Mouse (Mus musculus): ENCODE data around the gene Ptprcap.
A peak's percentile ranks its signal among the peaks of the same experiment; 100 is the strongest.

The Ptprcap gene

DNA sequence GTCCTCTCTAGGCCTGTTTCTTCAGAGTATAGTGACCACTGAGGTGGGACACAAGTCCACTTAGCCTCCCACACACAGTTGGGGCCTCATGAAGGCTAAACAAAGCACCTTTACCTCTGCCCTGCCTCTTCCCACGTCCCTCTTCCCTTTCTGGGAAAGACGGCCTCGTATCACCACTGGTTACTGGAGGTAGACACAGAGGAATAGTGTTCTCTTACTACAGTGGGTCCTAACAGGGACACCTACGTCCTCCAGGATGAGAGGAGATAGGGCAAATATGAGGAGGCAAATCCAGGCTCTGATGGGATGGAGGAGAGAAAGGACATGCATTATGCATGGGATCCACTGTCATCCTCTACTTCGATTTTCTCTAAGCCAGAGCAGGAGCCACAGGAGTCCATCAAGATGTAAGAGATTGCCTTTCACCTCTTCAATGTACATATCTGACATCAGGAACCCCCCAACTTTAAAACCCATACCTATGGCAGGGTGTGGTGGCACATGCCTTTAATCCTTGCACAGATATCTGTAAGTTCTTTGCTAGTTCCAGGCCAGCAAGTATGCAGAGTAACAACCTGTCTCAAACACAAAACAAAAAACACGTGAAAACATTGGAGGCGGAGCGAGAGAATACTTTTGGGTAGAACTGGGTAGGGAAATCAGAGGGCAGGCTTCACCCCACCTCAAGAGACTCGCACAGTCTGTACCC, 5.5 kb upstream of the Ptprcap start:
- no peak for DNase-seq (ENCODE audit: low spot score in 2 of 2)

DNA sequence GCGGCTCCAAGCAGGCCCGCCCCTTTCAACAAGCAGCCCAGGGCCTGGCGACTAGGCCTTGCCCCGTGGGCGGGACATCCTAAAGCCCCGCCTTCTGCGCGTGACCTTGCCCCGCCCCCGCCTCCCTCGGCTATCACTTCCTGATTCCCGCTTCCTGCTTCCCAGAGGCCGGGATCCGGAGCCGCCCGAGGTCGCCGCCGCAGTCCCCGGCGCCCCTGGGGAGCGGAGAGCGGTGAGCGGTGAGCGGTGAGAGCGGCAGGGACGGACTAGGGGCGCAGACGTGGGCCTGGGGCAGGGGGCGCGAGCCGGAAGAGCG, 5.0 kb upstream of the Ptprcap start, which contains the start of gene Coro1b:
Coro1b (plus strand) TSS at position 129 of the 316 bp plus-strand sequence.
- peak; percentile 94 to 98 for DNase-seq (ENCODE audit: low spot score in 2 of 2)

DNA sequence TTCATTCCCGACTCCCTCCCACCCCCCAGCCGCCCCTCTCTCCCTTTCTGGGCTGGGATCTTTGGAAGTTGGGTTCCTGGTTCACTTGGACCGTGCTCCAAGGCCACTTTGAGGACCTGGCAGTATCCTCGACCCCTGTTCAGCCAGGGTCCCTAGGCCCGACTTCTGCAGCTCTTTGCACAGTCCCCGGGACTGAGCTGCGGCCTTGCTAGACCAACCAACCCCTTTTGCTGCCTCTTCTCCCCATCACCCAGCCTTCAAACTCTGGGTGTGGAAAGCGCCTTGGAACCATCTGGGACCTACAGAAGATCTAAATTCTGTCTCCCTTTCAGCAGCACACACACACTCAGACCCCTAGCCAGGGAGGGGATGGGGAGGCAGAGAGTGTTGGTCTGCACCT, 4.6 kb upstream of the Ptprcap start:
- no peak for DNase-seq (ENCODE audit: low spot score in 2 of 2)

DNA sequence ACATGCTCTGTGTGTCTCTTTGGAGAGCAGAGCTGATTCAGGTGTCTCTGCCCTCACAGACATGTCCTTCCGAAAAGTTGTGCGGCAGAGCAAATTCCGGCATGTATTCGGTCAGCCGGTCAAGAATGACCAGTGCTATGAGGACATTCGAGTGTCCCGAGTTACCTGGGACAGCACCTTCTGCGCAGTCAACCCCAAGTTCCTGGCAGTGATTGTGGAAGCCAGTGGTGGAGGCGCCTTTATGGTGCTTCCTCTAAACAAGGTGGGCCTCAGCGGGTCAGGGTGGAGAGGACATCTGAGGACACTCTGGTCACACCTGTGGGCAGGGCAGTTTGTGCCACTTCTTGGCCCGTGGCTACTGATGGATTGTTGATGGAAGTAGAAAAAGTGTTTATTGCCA, 4.1 kb upstream of the Ptprcap start:
- DNase-seq (ENCODE audit: low spot score in 2 of 2): no peak

DNA sequence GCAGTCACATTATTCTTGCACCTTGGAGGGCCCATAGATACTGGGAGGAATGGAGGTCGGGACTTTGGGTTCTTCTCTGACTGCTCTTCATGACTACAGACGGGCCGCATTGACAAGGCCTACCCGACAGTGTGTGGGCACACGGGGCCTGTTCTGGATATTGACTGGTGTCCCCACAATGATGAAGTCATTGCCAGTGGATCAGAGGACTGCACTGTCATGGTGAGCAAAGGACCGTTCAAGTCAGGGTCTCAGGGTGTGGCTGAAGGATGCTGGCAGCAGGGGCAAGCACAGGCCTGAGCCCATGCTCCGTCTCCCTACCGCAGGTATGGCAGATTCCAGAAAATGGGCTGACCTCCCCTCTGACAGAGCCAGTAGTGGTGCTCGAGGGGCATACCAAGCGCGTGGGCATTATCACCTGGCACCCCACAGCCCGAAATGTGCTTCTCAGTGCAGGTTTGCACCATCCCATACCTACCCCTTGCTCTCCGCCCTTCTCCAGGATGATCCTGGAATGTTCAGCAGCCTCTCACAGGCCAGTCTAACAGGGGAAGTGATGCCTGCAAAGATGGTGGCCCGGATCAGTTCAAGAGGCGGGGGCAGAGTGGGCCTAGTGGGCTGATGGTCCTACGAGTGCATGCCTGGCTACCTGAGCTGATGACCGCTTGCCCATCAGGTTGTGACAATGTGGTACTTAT, 3.5 kb upstream of the Ptprcap start:
- DNase-seq (ENCODE audit: low spot score in 2 of 2): no peak

DNA sequence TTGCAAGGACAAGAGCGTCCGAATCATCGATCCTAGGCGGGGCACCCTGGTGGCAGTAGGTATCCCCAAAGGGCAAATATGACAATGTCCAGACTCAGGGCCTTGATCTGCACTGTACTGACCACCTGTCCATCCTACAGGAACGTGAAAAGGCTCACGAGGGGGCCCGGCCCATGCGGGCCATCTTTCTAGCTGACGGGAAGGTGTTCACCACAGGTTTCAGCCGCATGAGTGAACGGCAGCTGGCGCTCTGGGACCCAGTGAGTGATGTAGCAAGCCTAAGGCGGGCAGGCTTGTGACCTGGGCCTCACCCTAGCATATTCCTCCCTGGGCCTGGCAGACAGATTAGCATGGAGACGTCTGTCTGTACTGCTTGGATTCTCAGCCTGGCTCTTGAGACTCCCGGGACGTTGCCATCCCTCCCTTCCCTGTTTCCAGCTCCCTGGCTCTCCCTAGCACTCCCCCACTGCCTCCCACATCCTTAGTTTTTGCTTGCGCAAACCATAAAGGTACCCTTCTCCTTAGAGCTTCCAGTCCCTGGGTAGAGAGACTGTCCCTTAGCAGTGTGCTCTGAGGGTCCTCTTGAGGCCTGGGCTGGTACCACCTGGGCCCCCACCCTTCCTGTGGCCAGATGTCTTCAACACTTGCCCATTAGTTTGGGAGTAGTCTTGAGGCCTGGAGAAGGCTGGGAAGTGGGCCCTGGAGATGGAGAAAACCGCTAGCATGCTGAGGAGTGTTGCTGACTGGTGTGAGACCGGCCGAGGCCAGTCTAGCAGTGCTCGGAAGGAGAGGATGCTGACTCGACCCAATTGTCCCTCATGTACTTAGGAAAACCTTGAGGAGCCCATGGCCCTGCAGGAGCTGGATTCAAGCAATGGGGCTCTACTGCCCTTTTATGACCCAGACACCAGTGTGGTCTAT, 2.6 kb upstream of the Ptprcap start:
- no peak for DNase-seq (ENCODE audit: low spot score in 2 of 2)

GRCm38 (mm10) chr19:4151488-4151860, 1.9 kb upstream of the Ptprcap start:
- no peak for DNase-seq (ENCODE audit: low spot score in 2 of 2)

DNA sequence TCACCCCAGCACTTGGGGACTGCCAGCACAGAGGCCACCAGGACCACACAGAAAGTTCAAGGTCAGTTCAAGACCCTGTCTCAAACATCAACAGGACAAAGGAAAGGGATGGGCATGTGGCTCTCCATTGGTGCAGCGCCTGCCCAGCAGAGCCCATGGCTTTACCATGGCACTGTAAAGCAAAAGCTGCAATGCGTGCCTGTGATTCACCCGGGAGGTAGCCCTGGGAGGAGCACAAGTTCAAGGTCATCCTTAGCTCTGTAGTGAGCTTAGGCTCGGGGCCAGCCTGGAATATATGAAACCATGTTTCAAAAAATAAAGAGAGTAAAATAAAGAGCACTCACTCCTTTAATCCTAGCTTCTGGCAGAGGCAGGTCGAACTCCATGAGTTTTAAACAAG, 1.5 kb upstream of the Ptprcap start:
- no peak for DNase-seq (ENCODE audit: low spot score in 2 of 2)

- no peak for DNase-seq (ENCODE audit: low spot score in 2 of 2)
These were observed 766 bp upstream of the Ptprcap start for GRCm38 (mm10) chr19:4152445-4153231.

DNA sequence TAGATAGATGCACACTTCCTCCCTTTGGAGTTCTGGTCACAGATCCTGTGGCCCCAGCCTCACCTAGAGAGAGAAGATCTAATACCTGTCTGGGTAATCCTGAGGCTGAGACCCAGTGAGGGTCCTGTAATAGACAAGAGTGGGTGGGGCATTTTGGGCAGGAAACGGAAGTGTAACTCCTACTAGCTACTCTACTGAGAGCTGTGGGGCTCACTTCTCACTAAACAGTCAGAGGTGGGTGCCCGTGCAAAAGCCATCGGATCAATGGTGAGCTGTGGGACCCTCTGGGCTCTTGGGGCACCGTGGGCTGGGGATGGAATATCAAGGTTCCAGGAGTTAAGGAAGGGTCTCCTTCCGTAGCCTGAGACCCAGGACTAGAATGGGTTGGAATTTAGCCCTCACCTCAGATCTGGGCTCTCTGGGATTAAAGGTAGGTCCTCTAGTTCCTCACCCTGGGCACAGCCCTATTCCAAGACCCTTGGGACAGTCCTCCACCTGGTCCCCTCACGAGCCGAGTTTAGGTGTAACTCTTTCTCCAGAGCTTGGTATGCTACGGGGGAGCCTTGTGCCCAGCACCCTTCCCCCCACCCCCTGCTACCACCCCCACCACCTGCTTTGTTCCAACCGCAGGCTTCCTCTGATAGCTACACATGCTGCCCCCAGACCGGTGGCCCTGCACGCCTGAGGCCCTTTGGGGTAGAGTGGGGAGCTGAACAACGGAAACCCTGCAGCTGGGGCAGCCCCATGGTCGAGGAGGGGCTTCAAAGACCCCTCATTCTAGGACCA, 1.2 kb downstream of the Ptprcap start:
- peak; percentile 71 to 83 for DNase-seq (ENCODE audit: low spot score in 2 of 2)

DNA sequence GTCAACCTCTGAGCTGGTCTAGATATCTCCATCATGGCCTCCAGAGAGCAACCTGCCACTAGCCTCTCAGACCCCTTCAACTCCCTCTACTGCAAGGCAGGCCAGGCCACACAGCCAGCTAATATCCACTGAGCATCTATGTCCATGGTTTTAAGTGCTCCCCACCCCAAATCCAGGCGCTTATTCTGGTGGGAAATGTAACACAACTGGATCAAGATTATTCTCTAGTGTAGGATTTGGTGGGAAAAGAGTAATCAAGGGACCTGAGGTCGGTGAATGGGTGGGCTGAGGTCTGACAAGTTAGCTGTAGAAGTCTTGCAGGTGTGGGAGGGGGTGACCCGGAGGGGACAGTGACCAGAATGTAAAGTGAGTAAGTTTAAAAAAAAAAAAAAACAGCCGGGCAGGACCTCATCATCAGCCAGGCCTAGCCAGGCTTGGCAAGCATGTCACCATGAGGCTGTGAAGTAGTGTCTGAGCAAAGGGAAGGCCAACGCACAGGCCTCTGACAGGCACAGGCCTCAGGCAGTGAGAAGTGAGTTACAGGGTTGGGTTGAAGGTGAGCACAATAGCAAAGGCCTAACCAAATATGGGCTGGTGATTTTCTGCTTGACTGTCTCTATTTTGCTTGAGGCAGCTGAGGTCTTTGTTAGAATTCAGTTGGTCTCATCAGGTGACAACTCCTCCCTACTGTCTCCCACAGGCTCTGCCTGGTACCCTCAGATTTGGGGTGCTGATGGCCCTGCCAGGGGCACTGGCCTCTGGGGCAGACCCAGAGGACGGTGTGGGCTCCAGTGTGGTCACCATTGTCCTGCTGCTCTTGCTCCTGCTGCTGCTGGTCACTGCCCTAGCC, 2.0 kb downstream of the Ptprcap start:
- no peak for DNase-seq (ENCODE audit: low spot score in 2 of 2)

DNA sequence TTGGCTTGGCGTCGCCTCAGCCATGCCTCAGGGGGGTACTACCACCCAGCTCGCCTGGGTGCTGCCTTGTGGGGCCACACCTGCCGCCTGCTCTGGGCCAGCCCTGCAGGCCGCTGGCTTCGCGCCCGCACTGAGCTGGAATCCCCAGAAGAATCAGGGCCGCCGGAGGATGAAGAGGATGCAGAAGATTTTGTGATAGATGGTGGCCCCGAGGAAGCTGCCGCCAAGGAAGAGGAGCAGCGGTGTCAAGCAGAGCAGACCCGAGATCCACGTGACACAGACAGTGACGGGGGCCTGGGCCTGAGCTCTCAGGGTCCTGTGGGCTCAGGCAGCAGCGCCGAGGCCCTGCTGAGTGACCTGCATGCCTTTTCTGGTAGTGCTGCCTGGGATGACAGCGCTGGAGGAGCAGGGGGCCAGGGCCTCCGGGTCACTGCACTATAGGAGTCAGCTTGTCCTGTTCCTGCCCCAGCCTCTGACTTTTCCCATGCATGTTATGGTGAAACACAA, 2.7 kb downstream of the Ptprcap start:
- no peak for DNase-seq (ENCODE audit: low spot score in 2 of 2)

GRCm38 (mm10) chr19:4156771-4157170, 3.4 kb downstream of the Ptprcap start:
- DNase-seq (ENCODE audit: low spot score in 2 of 2): no peak

GRCm38 (mm10) chr19:4159049-4159448, 5.6 kb downstream of the Ptprcap start:
- no peak for DNase-seq (ENCODE audit: low spot score in 2 of 2)

GRCm38 (mm10) chr19:4162646-4163542, 9.5 kb downstream of the Ptprcap start, which contains the start of gene Rps6kb2:
Gene Rps6kb2, minus strand, starts transcription at chr19:4163354.
- peak; percentile 93 to 96 for DNase-seq (ENCODE audit: low spot score in 2 of 2)

GRCm38 (mm10) chr19:4163543-4163887, 10.1 kb downstream of the Ptprcap start:
- no peak for DNase-seq (ENCODE audit: low spot score in 2 of 2)

GRCm38 (mm10) chr19:4164100-4164499, 10.7 kb downstream of the Ptprcap start:
- no peak for DNase-seq (ENCODE audit: low spot score in 2 of 2)

DNA sequence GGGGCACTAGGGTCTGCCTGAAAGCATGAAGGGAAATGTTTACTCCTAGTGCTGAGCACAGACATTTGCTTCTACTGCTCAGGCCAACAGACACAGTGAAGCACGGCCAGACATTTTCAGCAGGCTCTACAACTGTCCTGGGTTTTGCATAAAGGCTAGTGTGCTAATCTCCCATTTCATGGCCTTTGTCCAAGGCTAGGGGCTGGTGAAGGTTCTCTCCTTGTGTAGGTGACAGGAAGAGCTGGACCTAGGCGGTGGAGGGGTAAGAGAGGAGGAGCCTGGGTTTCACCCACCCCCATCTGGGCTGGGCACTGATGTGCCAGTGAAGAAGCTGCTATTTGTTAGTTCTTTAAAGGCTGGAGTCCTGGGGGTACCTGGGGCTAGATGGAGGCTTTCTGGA, 11.3 kb downstream of the Ptprcap start:
- DNase-seq (ENCODE audit: low spot score in 2 of 2): no peak

Measured in spleen, postnatal 4 days (tissue).